Mouse (Mus musculus) neural tube, embryonic 12.5 days (tissue): Measurements from ENCODE around the gene Gpr149. TPM values are rescaled to one million over a fixed set of nuclear protein-coding genes. Genes with fewer than 3 reads are reported as not detected.
A peak's percentile ranks its signal among the peaks of the same experiment; 100 is the strongest.

Experiments used
- ATAC-seq: fragments of 200-750 bp; cut with Nextera tagmentation; 2 replicates; pipeline ENCODE4 v1.8.0; 2017; ENCODE audit warnings: low read depth, mild to moderate bottlenecking, moderate TSS enrichment, moderate library complexity; ENCODE audit not compliant: low FRiP score
- H3K27ac ChIP-seq: fragments of 300-500 bp; sonication (generic); 2 replicates; pipeline ENCODE4 v1.5.1; 2016
- H3K27me3 ChIP-seq: fragments of 300-500 bp; sonication (generic); replicated peaks from 2 replicates; pipeline ENCODE4 v1.6.1; 2016; ENCODE audit warnings: mild to moderate bottlenecking
- H3K36me3 ChIP-seq: fragments of 300-500 bp; sonication (generic); 2 replicates; pipeline ENCODE4 v1.6.1; 2016; ENCODE audit warnings: mild to moderate bottlenecking
- H3K4me1 ChIP-seq: fragments of 300-500 bp; sonication (generic); 2 replicates; pipeline ENCODE4 v1.6.1; 2016
- H3K4me2 ChIP-seq: fragments of 300-500 bp; sonication (generic); replicated peaks from 2 replicates; pipeline ENCODE4 v1.6.1; 2016; ENCODE audit warnings: mild to moderate bottlenecking
- H3K4me3 ChIP-seq: fragments of 300-500 bp; sonication (generic); 2 replicates; pipeline ENCODE4 v1.5.1; 2016
- H3K9ac ChIP-seq: fragments of 300-500 bp; sonication (generic); 2 replicates; pipeline ENCODE4 v1.6.1; 2016; ENCODE audit warnings: mild to moderate bottlenecking
- H3K9me3 ChIP-seq: fragments of 300-500 bp; sonication (generic); 2 replicates; pipeline ENCODE4 v1.6.1; 2016; ENCODE audit warnings: mild to moderate bottlenecking
- WGBS: fragments of 180-500 bp; shearing (Covaris S2); methylation state at CpG from one replicate; pipeline ENCODE4 v1.1.7; 2016; 5-methylcytosine and 5-hydroxymethylcytosine counted together
- polyA plus RNA-seq: library from polyadenylated mRNA; unstranded; fragments of >200 nt; fragmentation: Nextera tagmentation; extraction: Ambion mirVana; gene quantifications from 2 replicates; pipeline ENCODE4 v1.2.1, GENCODE M21; 2016

The Gpr149 gene
- polyA plus RNA-seq, 1 experiment from 2014 or later, result 0.82 TPM

DNA sequence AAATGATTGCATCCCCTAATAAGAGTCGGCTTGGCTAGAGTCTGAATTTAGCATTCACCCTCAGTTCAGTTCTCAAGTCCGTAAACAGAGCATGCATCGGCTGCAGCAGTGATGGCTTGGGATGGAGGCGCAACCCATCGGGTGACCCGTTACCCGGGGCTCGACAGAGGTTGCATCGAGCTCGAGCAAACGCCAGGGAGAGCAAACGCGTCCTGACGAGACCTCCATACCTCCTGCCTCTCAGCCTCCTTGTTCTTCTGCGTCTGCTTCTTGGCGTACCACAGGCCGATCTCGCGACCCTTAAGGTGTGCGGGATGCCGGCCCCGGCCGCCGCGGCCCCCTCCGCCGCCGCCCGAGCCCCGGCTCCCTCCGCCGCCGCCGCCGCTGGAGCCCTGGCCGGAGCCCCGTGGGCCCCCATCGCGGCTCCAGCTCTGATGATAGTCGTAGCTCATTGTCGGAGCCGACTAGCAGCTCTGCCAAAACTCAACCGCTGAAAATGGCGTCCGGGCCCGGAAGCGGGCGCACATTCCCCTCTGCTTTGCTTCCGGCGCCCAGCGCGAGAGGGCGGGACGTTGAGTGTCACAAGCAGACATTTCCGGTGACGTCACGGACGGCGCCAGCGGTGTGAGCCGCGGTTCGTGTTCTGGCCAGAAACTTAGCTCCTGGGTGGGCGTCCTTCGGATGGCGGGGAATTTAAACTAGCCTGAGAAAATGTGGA, 98.3 kb downstream of the Gpr149 start, which contains the start of gene Dhx36:
Gene Dhx36 (minus strand): TSS at position 517 of the 718 bp plus-strand sequence.
- no peaks in the 10 kb centered on the region for H3K36me3 ChIP-seq
- peak within 1 kb of the TSS; percentile 95 for H3K9ac ChIP-seq
- peak within 1 kb of the TSS; percentile 95 for H3K27ac ChIP-seq
- no peaks in the 10 kb centered on the region for H3K9me3 ChIP-seq
- peak; percentile 99 for ATAC-seq
- peaks cover 8% of the 10 kb centered on the region for H3K4me1 ChIP-seq
- H3K4me3 ChIP-seq, result peak within 1 kb of the TSS; percentile 93
- no peaks in the 10 kb centered on the region for H3K27me3 ChIP-seq
- H3K4me2 ChIP-seq, result peak within 1 kb of the TSS; percentile 70
- under 1% methylated on average over 66 of the region's 66 CpGs for WGBS

DNA sequence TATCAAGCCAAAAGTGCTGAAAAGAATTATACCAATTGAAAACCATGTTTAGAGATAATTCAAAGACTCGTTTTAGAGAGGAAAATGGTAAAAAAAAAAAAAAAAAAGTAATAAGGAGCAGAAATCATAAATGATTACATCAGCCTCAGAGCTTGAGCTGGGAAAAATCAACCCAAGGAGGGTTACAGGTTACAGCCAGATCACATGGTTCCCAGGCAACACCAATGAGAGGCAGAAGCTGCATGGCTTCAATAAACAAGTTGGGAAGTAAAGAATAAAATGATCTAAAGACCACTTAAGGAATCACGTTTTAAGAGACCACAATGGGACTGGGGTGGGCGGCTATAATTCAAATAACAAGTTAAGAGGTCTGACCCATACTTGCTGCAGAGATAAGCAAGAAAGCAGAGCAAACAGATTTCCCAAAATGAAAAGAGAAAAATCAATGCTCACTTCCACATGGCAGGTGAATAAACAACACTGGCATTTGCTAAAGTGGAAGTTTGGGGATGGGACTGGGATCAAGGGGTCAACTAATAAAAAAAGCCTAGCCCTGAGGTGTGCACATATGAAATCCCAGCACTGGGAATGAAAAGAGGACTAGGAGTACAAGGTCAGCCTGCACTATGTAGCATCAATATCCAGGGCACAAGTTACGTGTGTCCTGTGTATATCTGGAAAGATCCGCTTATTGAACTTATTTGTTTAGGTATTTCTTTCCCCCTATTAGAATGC, 99.6 kb downstream of the Gpr149 start:
- no peak for ATAC-seq
- no peaks in the 10 kb centered on the region for H3K9me3 ChIP-seq
- 78% methylated on average over 5 of the region's 5 CpGs for WGBS
- no peak overlapping the region for H3K27ac ChIP-seq
- peak overlapping the region; percentile 70 for H3K4me2 ChIP-seq
- H3K36me3 ChIP-seq, result peaks cover 12% of the 10 kb centered on the region
- H3K9ac ChIP-seq, result 0 out of 2 replicates have a peak overlapping the region, but pooled peaks have one; percentile 95
- H3K4me3 ChIP-seq, result peak overlapping the region; percentile 93
- H3K27me3 ChIP-seq, result no peaks in the 10 kb centered on the region
- peaks cover 8% of the 10 kb centered on the region for H3K4me1 ChIP-seq

DNA sequence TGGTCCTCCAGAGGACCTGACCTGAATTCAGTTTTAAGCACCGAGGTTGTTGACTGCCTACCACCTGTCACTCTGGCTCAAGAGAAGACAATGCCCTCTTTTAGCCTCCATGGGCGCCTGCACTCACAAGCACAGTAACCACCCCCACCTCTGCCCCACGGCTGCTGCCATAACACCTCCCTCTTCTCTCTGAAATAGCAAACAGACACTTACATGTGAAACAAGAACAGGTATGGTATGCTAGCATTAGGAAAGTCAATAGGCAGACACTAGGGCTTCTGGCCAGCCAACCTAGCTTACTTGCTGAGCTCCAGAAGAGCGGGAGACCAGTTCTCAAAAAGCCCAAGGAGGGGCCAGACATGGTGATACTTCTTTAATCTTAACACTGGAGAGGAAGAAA, 105.6 kb downstream of the Gpr149 start:
- ATAC-seq, result no peak
- WGBS, result 81% methylated on average over 4 of the region's 4 CpGs
- H3K4me1 ChIP-seq, result no peaks in the 10 kb centered on the region
- H3K27me3 ChIP-seq, result no peaks in the 10 kb centered on the region
- no peak overlapping the region for H3K9ac ChIP-seq
- H3K9me3 ChIP-seq, result no peaks in the 10 kb centered on the region
- no peak overlapping the region for H3K4me3 ChIP-seq
- peaks cover 47% of the 10 kb centered on the region for H3K36me3 ChIP-seq
- H3K4me2 ChIP-seq, result no peak overlapping the region
- H3K27ac ChIP-seq, result no peak overlapping the region

DNA sequence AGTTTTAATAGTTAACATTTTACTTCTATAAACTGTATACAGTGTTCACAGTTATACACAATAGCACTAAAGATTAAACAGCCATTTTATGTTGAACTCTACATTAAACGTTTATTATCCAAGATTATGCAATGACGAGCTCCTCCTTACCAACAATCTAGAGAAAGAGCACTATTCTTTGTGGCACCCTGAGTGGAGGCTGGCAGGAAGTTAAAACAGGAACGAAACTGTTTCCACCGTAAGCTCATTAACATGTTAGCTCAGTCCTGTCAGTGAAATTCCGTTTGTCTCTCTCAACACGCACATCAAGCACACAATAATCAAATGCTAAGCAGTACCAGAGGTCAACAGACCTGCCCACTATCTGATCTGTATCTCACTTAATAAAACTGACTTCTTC, 112.4 kb downstream of the Gpr149 start:
- Histone ChIP-seq H3K4me3 (no peak overlapping the region), H3K27me3 (no peaks in the 10 kb centered on the region), H3K27ac (no peak overlapping the region), H3K4me1 (no peaks in the 10 kb centered on the region), H3K36me3 (peaks cover 57% of the 10 kb centered on the region), H3K9me3 (no peaks in the 10 kb centered on the region), H3K4me2 (no peak overlapping the region), H3K9ac (no peak overlapping the region)
- ATAC-seq, result no peak
- WGBS, result 90% methylated on average over 6 of the region's 6 CpGs

DNA sequence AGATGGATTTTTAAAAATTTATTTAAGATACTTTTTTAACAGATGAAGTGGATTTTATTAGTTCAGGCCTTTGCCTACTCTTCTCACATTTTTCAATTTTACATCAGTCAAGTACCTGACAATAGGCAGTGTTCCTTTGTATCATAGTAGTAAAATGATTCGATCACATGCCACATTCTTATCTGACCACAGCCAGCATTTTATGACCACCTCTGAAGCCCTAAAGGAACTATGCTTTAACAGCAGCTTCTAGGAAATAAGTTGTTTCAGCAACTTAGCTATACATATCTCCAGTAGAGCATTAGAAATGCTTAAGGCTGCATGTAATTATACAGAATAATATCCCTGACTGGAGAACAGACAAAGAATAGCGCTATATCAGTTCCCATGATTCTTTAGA, 120.6 kb downstream of the Gpr149 start:
- no peak for ATAC-seq
- Histone ChIP-seq H3K9me3 (no peaks in the 10 kb centered on the region), H3K27ac (no peak overlapping the region), H3K4me1 (no peaks in the 10 kb centered on the region), H3K27me3 (no peaks in the 10 kb centered on the region), H3K4me2 (no peak overlapping the region), H3K4me3 (no peak overlapping the region), H3K36me3 (peaks cover 39% of the 10 kb centered on the region), H3K9ac (no peak overlapping the region)
- 96% methylated on average over 2 of the region's 2 CpGs for WGBS

Other genes with a start within 250 kb of the Gpr149 start
- gene Dhx36, start 98.1 kb downstream of the Gpr149 start, polyA plus RNA-seq, result 51.5 and 52.7 TPM in 2 replicates